11 mouse cellular contexts compared by ENCODE assay signal in genomic region chr10:62192701-62193157, GRCm38 (mm10). TPM values are rescaled to one million over a fixed set of nuclear protein-coding genes. Genes with fewer than 3 reads are reported as not detected.
DNase-seq lines count a peak whose midpoint lies in the region; ATAC-seq and TF ChIP-seq lines count a peak whose summit lies in the region.
"Had no signal": no experiment of that assay in that cellular context is flagged by ENCODE, and none has a peak within 500 bp of the region (broad histone marks: within the 10 kb centered on the region; RNA-seq: fewer than 3 reads in every experiment).

No protein-coding gene starts in this region.

- TF ChIP-seq EP300 in lung, postnatal 0 days (IDR thresholded peaks at IDR 0.05), result no peak

- no peak for TF ChIP-seq POLR2A in olfactory bulb, adult 2 months (IDR thresholded peaks at IDR 0.05; ENCODE audit: insufficient read depth, low read depth, low read length)

- H3K36me3 ChIP-seq in lung, postnatal 0 days (ENCODE audit: insufficient read depth, low read length), result no peaks in the 10 kb centered on the region; the same call in 1 of the 2 replicates

- WGBS in lung, postnatal 0 days, result 50% methylated on average over 9 of the region's 9 CpGs
- WGBS in olfactory bulb, adult 2 months, result 21% methylated on average over 9 of the region's 9 CpGs

- H3K4me1 ChIP-seq in lung, postnatal 0 days (ENCODE audit: insufficient read depth, low read depth, low read length), result no peaks in the 10 kb centered on the region
- H3K4me1 ChIP-seq in olfactory bulb, adult 2 months (ENCODE audit: control insufficient read depth, insufficient read depth, low read length), result peaks cover 47% of the 10 kb centered on the region

- H3K4me3 ChIP-seq in lung, postnatal 0 days (ENCODE audit: low read depth, low read length), result no peak overlapping the region
- no peak overlapping the region for H3K4me3 ChIP-seq in olfactory bulb, adult 2 months (ENCODE audit: insufficient read depth, low read depth, low read length)

- H3K9me3 ChIP-seq in lung, postnatal 0 days (ENCODE audit: low read length), result no peaks in the 10 kb centered on the region

- H3K4me2 ChIP-seq in lung, postnatal 0 days (replicated peaks; ENCODE audit: low read depth, low read length), result no peak overlapping the region

- no peak for DNase-seq in lung, postnatal 0 days (ENCODE audit: low spot score)
- no peak for DNase-seq in lung, postnatal 25 days (ENCODE audit: low spot score)
- DNase-seq in adrenal gland, adult 2 months, result peak; percentile 93
- peak; percentile 91 for DNase-seq in cerebellum, postnatal 25 days
- peak; percentile 43 for DNase-seq in kidney, postnatal 10 days

- no peak for TF ChIP-seq CTCF in lung, postnatal 0 days (IDR thresholded peaks at IDR 0.05)
- TF ChIP-seq CTCF in olfactory bulb, adult 2 months (IDR thresholded peaks at IDR 0.05; ENCODE audit: insufficient read depth, low read depth, low read length), result no peak

- H3K27ac ChIP-seq in lung, postnatal 0 days (ENCODE audit: low read length), result no peak overlapping the region
- peak overlapping the region; percentile 93 for H3K27ac ChIP-seq in olfactory bulb, adult 2 months (ENCODE audit: insufficient read depth, low read depth, low read length)
- H3K27ac ChIP-seq: liver, embryonic 14.5 days had no signal

- ATAC-seq in lung, postnatal 0 days, result peak; percentile 22; the same call in 1 of the 2 replicates
- no peak for ATAC-seq in activated CD4-positive, CD25-positive, alpha-beta regulatory T cell, adult 4 months

- H3K27me3 ChIP-seq in lung, postnatal 0 days (replicated peaks; ENCODE audit: insufficient read depth, low read length), result no peaks in the 10 kb centered on the region

- H3K9ac ChIP-seq in lung, postnatal 0 days (replicated peaks; ENCODE audit: low read depth), result no peak overlapping the region
- H3K9ac ChIP-seq: liver, embryonic 14.5 days had no signal

RNA-seq across cellular contexts. Expression of gene Tspan15, which starts 38.3 kb away (rescaled TPM):
- 106 and 119 TPM in 2 replicates for polyA plus RNA-seq in lung, postnatal 0 days (2015; fragmentation: Nextera tagmentation; extraction: Ambion mirVana)
- total RNA-seq in adrenal gland, adult 2 months (2021), result 10 to 100 TPM; 14.4 to 22.5 TPM
- polyA plus RNA-seq in adrenal gland, adult 2 months (2012; rRNA removed), result 66.3 and 71.2 TPM in 2 replicates
- not detected in 2 replicates for polyA plus RNA-seq in olfactory bulb, adult 2 months (2012; ENCODE audit: insufficient read depth, insufficient read length, low replicate concordance, missing spikeins)
- polyA plus RNA-seq in activated CD4-positive, CD25-positive, alpha-beta regulatory T cell, adult 4 months (2017; shearing (Covaris generic)), result under 1 TPM in 1 of 2 experiments, not detected in 1; 0.15 TPM

RNA-seq across cellular contexts. Expression of gene Fam241b, which starts 49.0 kb away (rescaled TPM):
- 16.8 and 18.5 TPM in 2 replicates for polyA plus RNA-seq in lung, postnatal 0 days (2015; fragmentation: Nextera tagmentation; extraction: Ambion mirVana)
- total RNA-seq in adrenal gland, adult 2 months (2021), result 1 to 10 TPM; 4.1 to 5.6 TPM
- 5.6 and 7.4 TPM in 2 replicates for polyA plus RNA-seq in adrenal gland, adult 2 months (2012; rRNA removed)
- polyA plus RNA-seq in olfactory bulb, adult 2 months (2012; ENCODE audit: insufficient read depth, insufficient read length, low replicate concordance, missing spikeins), result not detected in 2 replicates
- 1 to 10 TPM; 2.9 to 3.3 TPM for polyA plus RNA-seq in activated CD4-positive, CD25-positive, alpha-beta regulatory T cell, adult 4 months (2017; shearing (Covaris generic))

RNA-seq across cellular contexts. Expression of gene Tacr2, which starts 59.5 kb away (rescaled TPM):
- 0.32 and 0.40 TPM in 2 replicates for polyA plus RNA-seq in lung, postnatal 0 days (2015; fragmentation: Nextera tagmentation; extraction: Ambion mirVana)
- total RNA-seq in adrenal gland, adult 2 months (2021), result 10 to 100 TPM; 21.8 to 64.4 TPM
- polyA plus RNA-seq in adrenal gland, adult 2 months (2012; rRNA removed), result 146 and 235 TPM in 2 replicates
- polyA plus RNA-seq in olfactory bulb, adult 2 months (2012; ENCODE audit: insufficient read depth, insufficient read length, low replicate concordance, missing spikeins), result not detected in 2 replicates
- polyA plus RNA-seq in activated CD4-positive, CD25-positive, alpha-beta regulatory T cell, adult 4 months (2017; shearing (Covaris generic)), result not detected
- polyA plus RNA-seq: liver, embryonic 14.5 days; spleen, adult 2 months had no signal

RNA-seq across cellular contexts. Expression of gene Neurog3, which starts 59.8 kb away (rescaled TPM):
- not detected in 2 replicates for polyA plus RNA-seq in lung, postnatal 0 days (2015; fragmentation: Nextera tagmentation; extraction: Ambion mirVana)
- not detected for total RNA-seq in adrenal gland, adult 2 months (2021)
- 0.07 TPM in 1 of 2 replicates, not detected in the other for polyA plus RNA-seq in adrenal gland, adult 2 months (2012; rRNA removed)
- polyA plus RNA-seq in olfactory bulb, adult 2 months (2012; ENCODE audit: insufficient read depth, insufficient read length, low replicate concordance, missing spikeins), result not detected in 2 replicates
- polyA plus RNA-seq in activated CD4-positive, CD25-positive, alpha-beta regulatory T cell, adult 4 months (2017; shearing (Covaris generic)), result not detected
- total RNA-seq: adrenal gland, postnatal 4 days had no signal
- polyA plus RNA-seq: gonadal fat pad, adult 2 months; spleen, adult 2 months had no signal

Comparison
In these comparisons a context has a peak if more than half of its experiments do, and no peak if none do; other contexts are left out.
1. DNase-seq: peak in adrenal gland, adult 2 months (single experiment), cerebellum, postnatal 25 days (2 of 2) and kidney, postnatal 10 days (single experiment); none in lung, postnatal 0 days (single experiment) and lung, postnatal 25 days (single experiment).
2. RNA of gene Tspan15, which starts 38.3 kb away (polyA plus RNA-seq): 106 to 119 TPM in lung, postnatal 0 days and 66.3 to 71.2 TPM in adrenal gland, adult 2 months; 0.15 TPM in activated CD4-positive, CD25-positive, alpha-beta regulatory T cell, adult 4 months and not detected in olfactory bulb, adult 2 months; every median in the first group is over 10 times any median in the second.
3. RNA of gene Tacr2, which starts 59.5 kb away (polyA plus RNA-seq): 146 to 235 TPM in adrenal gland, adult 2 months; 0.32 to 0.40 TPM in lung, postnatal 0 days, not detected in olfactory bulb, adult 2 months and not detected in activated CD4-positive, CD25-positive, alpha-beta regulatory T cell, adult 4 months; every median in the first group is over 100 times any median in the second.